Mouse (Mus musculus): ENCODE data around the gene Dmrt1. TPM values are rescaled to one million over a fixed set of nuclear protein-coding genes. Genes with fewer than 3 reads are reported as not detected.
A peak's percentile ranks its signal among the peaks of the same experiment; 100 is the strongest.

Dmrt1 gene
- polyA plus RNA-seq, 1 experiment from 2014 or later = not detected

DNA sequence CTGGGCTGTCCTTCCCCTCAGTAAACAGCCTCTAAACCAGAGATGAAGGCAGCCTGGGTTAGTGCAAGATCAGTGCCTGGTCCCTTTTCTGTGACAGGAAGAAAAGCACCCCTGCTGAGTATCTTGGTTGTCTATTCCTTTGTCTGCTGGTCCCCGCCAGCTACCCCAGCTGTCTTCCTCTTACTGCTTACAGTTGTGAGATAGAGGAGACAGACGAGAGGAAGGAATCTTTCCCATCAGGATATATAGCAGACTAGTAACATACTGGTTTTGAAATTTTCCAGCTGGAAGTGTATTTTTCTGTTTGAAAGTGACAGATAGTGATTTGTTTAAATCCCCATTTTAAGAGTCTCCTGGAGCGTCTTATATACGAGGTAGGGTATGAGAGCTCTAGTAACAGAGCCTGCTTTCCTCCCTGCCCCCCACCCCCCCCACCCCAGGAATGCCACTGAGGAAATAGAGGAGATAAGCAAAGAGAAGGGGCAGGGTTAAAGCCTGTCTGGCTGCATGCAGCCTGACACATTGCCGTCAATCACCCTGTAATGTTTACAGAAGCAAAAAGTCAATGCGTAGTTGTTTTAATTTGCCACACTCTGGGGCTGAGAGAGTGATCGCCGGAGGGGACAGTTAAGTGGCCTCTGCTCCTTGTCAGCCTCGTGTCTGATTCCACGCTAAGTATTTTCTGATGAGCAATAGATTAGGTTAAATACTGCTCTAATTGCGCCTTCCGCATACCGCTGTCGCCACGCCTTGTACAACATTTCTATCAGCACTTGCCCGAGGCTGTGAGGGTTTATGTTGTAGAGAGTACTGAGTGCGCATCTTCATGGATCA lies 69.8 kb downstream of the Dmrt1 start:
- no peaks in the 10 kb centered on the region for H3K9me3 ChIP-seq
- no peak for ATAC-seq (replicated peaks)
- H3K9ac ChIP-seq = no peak overlapping the region
- 15% methylated on average over 17 of the region's 17 CpGs for WGBS
- peaks cover 18% of the 10 kb centered on the region; the same call in 1 of the 2 replicates for H3K27me3 ChIP-seq (replicated peaks)
- no peaks in the 10 kb centered on the region for H3K36me3 ChIP-seq (replicated peaks)
- H3K4me3 ChIP-seq = no peak overlapping the region
- no peak overlapping the region for H3K4me2 ChIP-seq
- H3K27ac ChIP-seq = no peak overlapping the region
- peaks cover 10% of the 10 kb centered on the region for H3K4me1 ChIP-seq

DNA sequence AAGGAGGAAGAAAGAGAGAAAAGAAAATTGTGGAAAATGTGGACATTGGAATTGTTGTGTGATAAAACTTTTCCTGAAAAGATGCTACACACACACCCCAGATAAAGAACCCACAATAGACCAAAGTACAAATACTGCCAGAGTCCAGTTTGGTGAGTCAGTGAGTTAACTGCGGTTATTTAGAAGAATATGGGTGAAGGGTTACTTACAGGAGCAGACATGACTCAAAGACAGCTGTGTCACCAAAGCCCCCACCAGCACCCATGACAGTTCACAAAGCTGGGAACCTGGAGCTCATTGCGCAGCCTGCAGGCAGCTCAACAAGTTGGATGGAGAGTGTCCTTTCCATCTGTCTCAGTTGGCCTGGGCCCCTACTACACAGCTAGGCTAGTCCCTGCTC lies 72.9 kb downstream of the Dmrt1 start:
- Histone ChIP-seq H3K9me3 (no peaks in the 10 kb centered on the region), H3K27ac (no peak overlapping the region), H3K27me3 (replicated peaks) (peaks cover 15% of the 10 kb centered on the region; the same call in 1 of the 2 replicates), H3K4me3 (no peak overlapping the region), H3K4me1 (peaks cover 10% of the 10 kb centered on the region), H3K4me2 (no peak overlapping the region), H3K36me3 (replicated peaks) (no peaks in the 10 kb centered on the region), H3K9ac (no peak overlapping the region)
- 94% methylated on average over 2 of the region's 2 CpGs for WGBS
- ATAC-seq (replicated peaks) = no peak

DNA sequence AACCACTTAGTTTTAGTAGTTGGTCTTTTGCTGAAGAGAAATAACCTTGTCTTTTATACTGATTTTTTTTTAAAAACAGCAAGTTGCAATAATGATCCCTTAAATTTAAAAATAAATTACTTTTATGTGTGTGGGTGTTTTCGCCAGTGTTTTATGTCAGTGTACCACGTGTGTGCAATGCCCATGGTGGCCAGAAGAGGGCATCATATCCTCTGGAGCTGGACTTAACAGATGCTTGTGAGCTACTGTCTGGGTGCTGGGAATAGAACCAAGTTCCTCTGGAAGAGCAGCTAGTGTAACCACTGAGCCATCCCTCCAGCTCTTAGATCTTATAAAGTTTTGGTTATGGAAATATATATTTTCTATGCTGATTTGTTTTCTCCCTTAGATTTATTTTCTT lies 74.0 kb downstream of the Dmrt1 start:
- ATAC-seq (replicated peaks) = no peak
- Histone ChIP-seq H3K4me1 (peaks cover 10% of the 10 kb centered on the region), H3K4me3 (no peak overlapping the region), H3K27me3 (replicated peaks) (peaks cover 14% of the 10 kb centered on the region; the same call in 1 of the 2 replicates), H3K9me3 (no peaks in the 10 kb centered on the region), H3K36me3 (replicated peaks) (no peaks in the 10 kb centered on the region), H3K4me2 (no peak overlapping the region), H3K27ac (no peak overlapping the region), H3K9ac (no peak overlapping the region)
- 85% methylated on average over 2 of the region's 2 CpGs for WGBS

DNA sequence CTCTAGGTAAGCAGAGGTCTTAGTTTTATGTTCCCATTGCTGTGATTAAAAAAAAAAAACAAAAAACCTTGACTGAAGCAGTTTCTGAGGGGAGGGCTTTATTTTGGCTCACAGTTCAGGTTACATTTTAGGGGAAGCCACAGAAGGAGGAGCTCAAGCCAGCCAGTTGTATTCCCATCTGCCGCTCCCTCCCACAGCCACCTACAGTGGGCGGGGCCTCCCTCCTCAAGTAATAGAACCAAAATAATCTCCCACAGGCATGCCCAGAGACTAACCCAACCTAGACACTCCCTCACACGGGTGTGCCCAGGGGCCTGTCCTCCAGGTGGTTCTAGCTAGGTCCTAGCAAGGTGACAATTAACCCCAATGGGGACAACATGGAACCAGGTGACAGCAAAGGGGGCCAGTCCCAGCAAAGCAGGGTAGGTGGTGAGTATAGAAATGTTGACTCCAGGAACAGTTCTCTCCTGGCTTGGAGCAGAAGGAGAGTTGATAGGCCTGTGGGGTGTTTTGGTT lies 92.4 kb downstream of the Dmrt1 start:
- H3K4me3 ChIP-seq = no peak overlapping the region
- H3K9me3 ChIP-seq = no peaks in the 10 kb centered on the region
- 76% methylated on average over 3 of the region's 3 CpGs for WGBS
- H3K4me1 ChIP-seq = no peaks in the 10 kb centered on the region
- no peak for ATAC-seq (replicated peaks)
- no peaks in the 10 kb centered on the region for H3K36me3 ChIP-seq (replicated peaks)
- no peak overlapping the region for H3K9ac ChIP-seq
- H3K4me2 ChIP-seq = no peak overlapping the region
- H3K27ac ChIP-seq = no peak overlapping the region
- H3K27me3 ChIP-seq (replicated peaks) = peaks cover 54% of the 10 kb centered on the region

DNA sequence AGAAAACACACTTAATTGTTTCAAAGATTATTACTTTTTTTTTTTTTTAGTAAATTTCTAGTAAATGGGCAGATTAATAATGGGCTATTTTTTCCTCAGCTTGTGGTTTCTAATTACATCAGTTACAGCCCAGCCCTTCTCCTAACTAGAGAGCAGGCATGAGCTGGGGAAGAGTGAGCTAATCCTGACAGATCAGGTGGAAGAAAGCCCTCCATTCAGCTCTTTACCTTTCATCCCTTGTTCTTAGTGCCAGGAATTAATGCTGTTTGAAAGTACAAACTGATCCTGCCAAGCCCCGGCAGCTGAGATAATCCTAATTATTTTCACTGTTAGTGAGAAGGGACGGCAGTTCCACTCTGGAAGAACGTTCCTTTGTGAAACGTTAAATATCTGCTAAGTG lies 93.2 kb downstream of the Dmrt1 start:
- Histone ChIP-seq H3K27me3 (replicated peaks) (peaks cover 60% of the 10 kb centered on the region), H3K4me3 (no peak overlapping the region), H3K27ac (no peak overlapping the region), H3K4me1 (no peaks in the 10 kb centered on the region), H3K36me3 (replicated peaks) (no peaks in the 10 kb centered on the region), H3K4me2 (no peak overlapping the region), H3K9me3 (no peaks in the 10 kb centered on the region), H3K9ac (no peak overlapping the region)
- WGBS = 3% methylated on average over 4 of the region's 4 CpGs
- no peak for ATAC-seq (replicated peaks)

DNA sequence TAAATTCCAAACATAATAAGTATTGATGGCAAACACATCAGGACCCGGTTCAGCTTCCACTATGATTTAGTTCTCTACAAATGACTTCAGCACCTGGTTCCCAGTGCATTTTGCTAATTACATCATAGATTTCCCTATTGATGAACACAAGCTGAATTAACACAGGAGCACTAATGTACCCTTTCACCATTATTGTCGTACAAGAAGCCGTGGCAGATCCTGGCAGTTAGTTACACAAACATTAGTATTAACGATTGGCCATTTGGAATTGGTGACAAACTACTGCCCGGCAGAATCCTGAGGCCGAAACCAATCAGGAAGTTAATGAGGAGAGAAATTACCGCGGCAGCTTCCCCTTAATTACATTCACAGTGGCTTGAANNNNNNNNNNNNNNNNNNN lies 96.5 kb downstream of the Dmrt1 start:
- 15% methylated on average over 8 of the region's 8 CpGs for WGBS
- H3K9me3 ChIP-seq = no peaks in the 10 kb centered on the region
- no peak overlapping the region for H3K4me2 ChIP-seq
- H3K4me1 ChIP-seq = peaks cover 7% of the 10 kb centered on the region; the same call in 1 of the 2 replicates
- ATAC-seq (replicated peaks) = no peak
- H3K36me3 ChIP-seq (replicated peaks) = no peaks in the 10 kb centered on the region
- peaks cover 84% of the 10 kb centered on the region for H3K27me3 ChIP-seq (replicated peaks)
- H3K27ac ChIP-seq = no peak overlapping the region
- no peak overlapping the region for H3K4me3 ChIP-seq
- H3K9ac ChIP-seq = no peak overlapping the region

DNA sequence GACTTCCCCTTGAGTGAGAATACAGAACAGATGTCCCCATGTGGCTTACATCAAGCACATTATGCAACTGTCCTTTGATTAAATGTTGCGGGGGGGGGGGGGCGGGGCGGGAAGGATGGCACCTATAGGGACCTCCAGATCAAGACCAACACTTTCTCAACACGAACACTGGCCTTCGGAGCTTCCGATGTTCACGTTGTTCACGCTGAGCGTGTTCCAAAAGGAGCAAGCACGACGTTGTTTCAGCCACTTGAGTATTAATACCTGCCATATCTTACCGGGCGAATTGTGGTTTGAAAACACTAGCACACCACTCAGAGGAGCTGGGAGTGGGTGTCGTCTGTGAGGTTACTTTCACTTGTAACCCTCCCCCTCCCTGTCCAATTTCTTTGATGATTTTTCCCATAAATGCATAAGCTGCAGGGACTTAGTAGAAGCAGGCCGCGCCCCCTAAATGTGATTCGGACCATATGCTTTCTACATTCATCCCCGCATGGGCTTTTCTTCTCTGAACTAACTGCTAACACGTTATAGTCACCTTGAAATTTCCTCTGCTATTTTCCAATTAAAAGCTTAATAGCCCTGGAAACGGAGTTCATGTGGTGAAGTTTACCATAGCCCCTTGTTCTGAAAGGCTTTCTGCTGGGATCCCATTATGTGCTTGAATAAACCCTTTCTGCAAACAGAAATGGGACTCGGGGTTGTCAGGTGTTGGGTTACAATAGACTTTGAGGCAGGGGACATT lies 102.2 kb downstream of the Dmrt1 start:
- Histone ChIP-seq H3K4me1 (peaks cover 21% of the 10 kb centered on the region), H3K27ac (no peak overlapping the region)
- WGBS = under 1% methylated on average over 21 of the region's 21 CpGs

DNA sequence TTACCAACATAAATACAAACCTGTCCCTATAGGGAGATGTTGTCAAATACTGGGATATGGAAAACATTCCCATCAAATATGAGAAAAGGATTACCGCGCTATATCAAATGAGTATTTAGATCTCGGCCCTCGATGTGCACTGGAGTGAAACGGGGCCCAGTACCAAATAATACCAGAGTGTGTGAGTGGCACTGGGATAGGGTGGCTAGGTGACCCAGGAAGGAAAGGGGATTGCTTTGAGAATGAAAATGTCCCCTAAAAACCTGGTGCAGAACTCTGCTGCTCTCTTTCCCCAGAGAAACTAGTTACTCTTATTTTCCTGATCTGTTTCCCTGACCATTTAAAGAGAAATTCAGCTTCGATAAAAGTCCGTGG lies 102.8 kb downstream of the Dmrt1 start:
- Histone ChIP-seq H3K27me3 (replicated peaks) (peaks cover 83% of the 10 kb centered on the region), H3K4me3 (no peak overlapping the region), H3K9me3 (no peaks in the 10 kb centered on the region), H3K9ac (no peak overlapping the region), H3K4me2 (no peak overlapping the region), H3K27ac (no peak overlapping the region), H3K4me1 (peaks cover 21% of the 10 kb centered on the region), H3K36me3 (replicated peaks) (no peaks in the 10 kb centered on the region)
- no peak for ATAC-seq (replicated peaks)
- 0% methylated on average over 7 of the region's 7 CpGs for WGBS

More for the DNA sequence above, 102.2 kb downstream of the Dmrt1 start:
- no peak overlapping the region for H3K4me2 ChIP-seq
- H3K9ac ChIP-seq = no peak overlapping the region
- no peak for ATAC-seq (replicated peaks)
- no peak overlapping the region for H3K4me3 ChIP-seq
- H3K27me3 ChIP-seq (replicated peaks) = peaks cover 81% of the 10 kb centered on the region
- H3K9me3 ChIP-seq = no peaks in the 10 kb centered on the region
- no peaks in the 10 kb centered on the region for H3K36me3 ChIP-seq (replicated peaks)

DNA sequence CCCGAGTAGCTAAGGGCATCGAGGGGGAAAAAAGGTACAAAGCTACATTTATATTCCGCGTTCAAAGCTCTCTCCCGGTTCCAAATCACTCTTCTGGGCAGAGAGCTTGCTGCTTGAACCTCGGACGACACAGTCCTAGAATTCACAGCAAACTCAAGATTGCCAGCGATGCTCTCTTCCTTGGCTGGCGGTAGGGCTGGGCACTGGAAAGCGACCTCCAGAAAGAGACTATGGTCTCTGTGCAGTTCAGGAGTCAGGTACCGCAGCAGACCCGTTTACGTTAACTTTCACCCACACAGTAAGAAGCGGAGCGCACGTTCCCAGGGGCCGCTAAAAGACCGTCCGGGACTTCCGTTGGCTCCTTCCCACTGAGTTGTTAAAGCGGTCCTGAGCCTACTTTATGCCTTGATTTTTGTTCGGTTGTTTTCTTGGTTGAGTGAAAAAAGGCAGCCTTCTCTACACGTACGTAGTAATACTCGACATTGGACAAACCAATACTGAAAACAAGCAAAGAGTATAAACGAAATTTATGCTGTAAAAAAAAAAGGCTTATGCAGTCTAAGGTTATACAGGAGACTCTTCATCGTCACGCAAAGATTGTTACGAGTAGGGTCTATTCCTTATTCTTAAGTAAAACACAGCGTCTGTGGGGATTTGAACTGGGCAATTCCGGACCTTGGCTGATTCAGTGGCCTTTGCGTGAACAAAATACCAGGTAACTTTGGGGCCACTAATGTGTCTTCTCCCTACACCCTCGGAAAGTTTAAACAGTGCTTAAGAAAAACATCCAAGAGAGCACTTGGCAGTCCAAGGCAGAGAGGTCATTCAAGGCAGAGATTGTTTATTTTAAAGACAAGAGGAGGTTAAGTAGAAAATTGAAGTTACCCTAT lies 103.8 kb downstream of the Dmrt1 start:
- Histone ChIP-seq H3K4me2 (no peak overlapping the region), H3K36me3 (replicated peaks) (no peaks in the 10 kb centered on the region), H3K9ac (no peak overlapping the region), H3K4me3 (no peak overlapping the region), H3K4me1 (peaks cover 21% of the 10 kb centered on the region), H3K9me3 (no peaks in the 10 kb centered on the region), H3K27me3 (replicated peaks) (peaks cover 86% of the 10 kb centered on the region), H3K27ac (no peak overlapping the region)
- under 1% methylated on average over 33 of the region's 33 CpGs for WGBS
- no peak for ATAC-seq (replicated peaks)

DNA sequence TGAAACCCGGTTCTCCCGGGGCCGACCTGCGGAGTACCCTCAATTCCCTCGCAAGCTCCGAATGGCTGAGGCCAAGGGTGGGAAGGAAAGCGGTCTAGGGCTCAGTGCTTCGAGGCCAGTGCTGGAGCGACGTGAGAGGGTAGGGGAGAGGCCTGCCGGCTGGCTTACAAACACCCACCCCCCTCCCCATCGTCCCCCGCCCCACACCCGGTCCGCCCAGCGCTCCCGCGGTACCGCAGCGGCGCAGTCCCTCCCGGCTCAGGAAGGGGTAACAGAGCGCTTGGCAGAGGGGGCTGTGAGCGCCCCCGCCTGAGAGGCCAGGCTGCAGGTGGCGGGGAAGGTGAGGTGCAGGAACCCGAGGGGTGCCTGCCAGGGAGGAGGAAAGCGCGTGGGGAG lies 104.6 kb downstream of the Dmrt1 start, which contains the start of gene Dmrt3:
Dmrt3 (plus strand) TSS at position 287 of the 396 bp plus-strand sequence.
- peak within 1 kb of the TSS; percentile 52 for H3K4me2 ChIP-seq
- peaks cover 87% of the 10 kb centered on the region for H3K27me3 ChIP-seq (replicated peaks)
- no peak within 1 kb of the TSS for H3K9ac ChIP-seq
- H3K9me3 ChIP-seq = no peaks in the 10 kb centered on the region
- under 1% methylated on average over 27 of the region's 29 CpGs for WGBS
- peak within 1 kb of the TSS; percentile 21 for H3K4me3 ChIP-seq
- H3K27ac ChIP-seq = no peak within 1 kb of the TSS
- peaks cover 21% of the 10 kb centered on the region for H3K4me1 ChIP-seq
- 0 out of 2 replicates have a peak, but pooled peaks have one; percentile 17 for ATAC-seq (replicated peaks)
- H3K36me3 ChIP-seq (replicated peaks) = no peaks in the 10 kb centered on the region

DNA sequence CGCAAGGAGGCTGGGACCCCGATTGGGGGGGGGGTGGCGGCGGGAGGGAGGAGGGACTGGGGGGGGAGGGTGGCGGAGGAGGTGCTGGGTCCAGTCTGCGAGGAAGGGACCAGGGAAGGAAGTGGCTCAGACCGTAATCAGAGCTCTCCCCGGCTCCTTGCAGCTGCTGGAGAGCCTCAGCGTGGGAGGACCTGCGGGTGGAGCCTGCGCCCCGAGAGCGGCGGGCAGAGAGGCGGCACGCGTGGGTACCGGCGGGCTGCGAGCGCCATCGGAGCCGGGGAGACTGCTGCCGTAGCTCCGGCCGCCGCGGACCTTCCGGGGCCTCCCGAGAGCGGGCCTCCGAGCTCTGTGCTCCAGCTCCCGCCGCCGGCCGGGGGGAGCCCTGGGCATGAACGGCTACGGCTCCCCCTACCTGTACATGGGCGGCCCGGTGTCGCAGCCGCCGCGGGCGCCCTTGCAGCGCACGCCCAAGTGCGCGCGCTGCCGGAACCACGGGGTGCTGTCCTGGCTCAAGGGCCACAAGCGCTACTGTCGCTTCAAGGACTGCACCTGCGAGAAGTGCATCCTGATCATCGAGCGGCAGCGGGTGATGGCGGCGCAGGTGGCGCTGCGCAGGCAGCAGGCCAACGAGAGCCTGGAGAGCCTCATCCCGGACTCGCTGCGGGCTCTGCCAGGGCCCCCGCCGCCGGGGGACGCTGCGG lies 105.1 kb downstream of the Dmrt1 start:
- 0 out of 2 replicates have a peak, but pooled peaks have one; percentile 55 for ATAC-seq (replicated peaks)
- H3K4me2 ChIP-seq = peak overlapping the region; percentile 52
- under 1% methylated on average over 67 of the region's 71 CpGs for WGBS
- H3K27ac ChIP-seq = no peak overlapping the region
- no peaks in the 10 kb centered on the region for H3K9me3 ChIP-seq
- H3K4me1 ChIP-seq = peaks cover 21% of the 10 kb centered on the region
- no peaks in the 10 kb centered on the region for H3K36me3 ChIP-seq (replicated peaks)
- H3K4me3 ChIP-seq = peak overlapping the region; percentile 21
- no peak overlapping the region for H3K9ac ChIP-seq
- peaks cover 87% of the 10 kb centered on the region for H3K27me3 ChIP-seq (replicated peaks)
